Mouse (Mus musculus) MEL (cell line): Measurements from ENCODE around the gene Hepacam2. TPM values are rescaled to one million over a fixed set of nuclear protein-coding genes. Genes with fewer than 3 reads are reported as not detected.

Experiments used
- DNase-seq: peaks from one replicate; pipeline ENCODE4 v3.0.0; 2011; ENCODE audit warnings: low read depth, low spot score
- H3K27ac ChIP-seq: 2 replicates; pipeline ENCODE4 v1.5.1; 2012; ENCODE audit warnings: low read depth, mild to moderate bottlenecking, control low read depth, low read length, moderate library complexity; ENCODE audit not compliant: control insufficient read depth
- H3K27me3 ChIP-seq, 2 experiments: fragments of 150-350 bp in 1 of 2; sonication (generic) in 1 of 2; 2 replicates each; pipeline ENCODE4 v1.6.1; 2012; ENCODE audit warnings: low read length in 2 of 2, mild to moderate bottlenecking in 2 of 2, improper control_type of control experiment in 1 of 2, moderate library complexity in 1 of 2; ENCODE audit not compliant: insufficient read depth in 2 of 2, control insufficient read depth in 1 of 2
- H3K36me3 ChIP-seq, 2 experiments: 2 replicates each; pipeline ENCODE4 v1.6.1; 2012 to 2014; ENCODE audit warnings: low read length in 2 of 2, improper control_type of control experiment in 1 of 2, inconsistent platforms in 1 of 2, mild to moderate bottlenecking in 1 of 2; ENCODE audit not compliant: insufficient read depth in 2 of 2, control insufficient read depth in 1 of 2
- H3K4me1 ChIP-seq, 2 experiments: fragments of 150-350 bp in 1 of 2; sonication (generic) in 1 of 2; 2 replicates each; pipeline ENCODE4 v1.6.1; 2012; ENCODE audit warnings: low read length in 2 of 2, improper control_type of control experiment in 1 of 2, mild to moderate bottlenecking in 1 of 2; ENCODE audit not compliant: insufficient read depth in 2 of 2, control insufficient read depth in 1 of 2
- H3K4me3 ChIP-seq, 2 experiments: fragments of 150-350 bp in 1 of 2; sonication (generic) in 1 of 2; 2 replicates each; pipeline ENCODE4 v1.5.1; 2012; ENCODE audit warnings: low read depth in 2 of 2, low read length in 2 of 2, mild to moderate bottlenecking in 2 of 2, moderate library complexity in 2 of 2, control low read depth in 1 of 2, improper control_type of control experiment in 1 of 2; ENCODE audit not compliant: control insufficient read depth in 1 of 2, insufficient read depth in 1 of 2
- H3K79me2 ChIP-seq: 2 replicates; pipeline ENCODE4 v1.6.1; 2012; ENCODE audit warnings: mild to moderate bottlenecking, low read length, moderate library complexity; ENCODE audit not compliant: control insufficient read depth, poor library complexity, insufficient read depth
- H3K9ac ChIP-seq: 2 replicates; pipeline ENCODE4 v1.6.1; 2012; ENCODE audit warnings: low read depth, mild to moderate bottlenecking, control low read depth, low read length, moderate library complexity; ENCODE audit not compliant: control insufficient read depth, poor library complexity, severe bottlenecking
- H3K9me3 ChIP-seq: fragments of 150-350 bp; sonication (generic); replicated peaks from 2 replicates; pipeline ENCODE4 v1.6.1; 2012; ENCODE audit warnings: mild to moderate bottlenecking, low read length, improper control_type of control experiment, moderate library complexity; ENCODE audit not compliant: insufficient read depth
- BHLHE40 ChIP-seq: IDR thresholded peaks from 2 replicates; pipeline ENCODE4 v1.6.1; 2012; ENCODE audit warnings: low read depth, mild to moderate bottlenecking, inconsistent platforms, low read length, improper control_type of control experiment, borderline replicate concordance
- CHD1 ChIP-seq: IDR thresholded peaks from 2 replicates; pipeline ENCODE4 v1.6.1; 2012; ENCODE audit warnings: low read depth, mild to moderate bottlenecking, inconsistent platforms, low read length, improper control_type of control experiment
- CHD2 ChIP-seq: IDR thresholded peaks from 2 replicates; pipeline ENCODE4 v1.6.1; 2011; ENCODE audit warnings: low read length, improper control_type of control experiment
- ELF1 ChIP-seq: IDR thresholded peaks from 2 replicates; pipeline ENCODE4 v1.6.1; 2014; ENCODE audit warnings: low read depth, mild to moderate bottlenecking, inconsistent platforms, low read length, improper control_type of control experiment, moderate library complexity
- EP300 ChIP-seq, 2 experiments: IDR thresholded peaks; 2 replicates each; pipeline ENCODE4 v1.6.1; 2011; ENCODE audit warnings: improper control_type of control experiment in 2 of 2, low read length in 2 of 2, low read depth in 1 of 2, mild to moderate bottlenecking in 1 of 2
- ETS1 ChIP-seq: IDR thresholded peaks from 2 replicates; pipeline ENCODE4 v1.6.1; 2012; ENCODE audit warnings: low read depth, mild to moderate bottlenecking, inconsistent platforms, low read length, improper control_type of control experiment, moderate library complexity
- GATA1 ChIP-seq: IDR thresholded peaks from 2 replicates; pipeline ENCODE4 v1.6.1; 2011; ENCODE audit warnings: low read depth, low read length, improper control_type of control experiment
- HCFC1 ChIP-seq: IDR thresholded peaks from 2 replicates; pipeline ENCODE4 v1.6.1; 2012; ENCODE audit warnings: low read depth, mild to moderate bottlenecking, inconsistent platforms, low read length, improper control_type of control experiment, moderate library complexity
- MAX ChIP-seq: IDR thresholded peaks from 2 replicates; pipeline ENCODE4 v1.6.1; 2011; ENCODE audit warnings: low read length, improper control_type of control experiment
- MAZ ChIP-seq: IDR thresholded peaks from 2 replicates; pipeline ENCODE4 v1.6.1; 2012; ENCODE audit warnings: low read depth, mild to moderate bottlenecking, inconsistent platforms, low read length, improper control_type of control experiment
- MEF2A ChIP-seq: IDR thresholded peaks from 2 replicates; pipeline ENCODE4 v1.6.1; 2014; ENCODE audit warnings: low read depth, mild to moderate bottlenecking, inconsistent platforms, low read length, improper control_type of control experiment; ENCODE audit not compliant: poor library complexity, insufficient replicate concordance, severe bottlenecking; ENCODE audit errors: extremely low read depth
- MYB ChIP-seq: IDR thresholded peaks from 2 replicates; pipeline ENCODE4 v1.6.1; 2011; ENCODE audit warnings: mild to moderate bottlenecking, low read depth, low read length, improper control_type of control experiment
- NELFE ChIP-seq: IDR thresholded peaks from 2 replicates; pipeline ENCODE4 v1.6.1; 2011; ENCODE audit warnings: low read depth, low read length, improper control_type of control experiment
- NRF1 ChIP-seq: IDR thresholded peaks from 2 replicates; pipeline ENCODE4 v1.6.1; 2014; ENCODE audit warnings: low read depth, mild to moderate bottlenecking, inconsistent platforms, low read length, improper control_type of control experiment, moderate library complexity; ENCODE audit not compliant: poor library complexity, insufficient read depth, severe bottlenecking
- POLR2A ChIP-seq, 2 experiments: IDR thresholded peaks; 2 replicates each; pipeline ENCODE4 v1.6.1; 2011 to 2012; ENCODE audit warnings: low read length in 2 of 2, mild to moderate bottlenecking in 2 of 2, control low read depth in 1 of 2, improper control_type of control experiment in 1 of 2, low read depth in 1 of 2, moderate library complexity in 1 of 2; ENCODE audit not compliant: control insufficient read depth in 1 of 2, insufficient read depth in 1 of 2, poor library complexity in 1 of 2
- POLR2AphosphoS5 ChIP-seq: IDR thresholded peaks from 2 replicates; pipeline ENCODE4 v1.6.1; 2012; ENCODE audit warnings: low read depth, borderline replicate concordance, mild to moderate bottlenecking, inconsistent platforms, low read length, moderate library complexity, mixed read lengths
- RAD21 ChIP-seq: IDR thresholded peaks from 2 replicates; pipeline ENCODE4 v1.6.1; 2011; ENCODE audit warnings: mild to moderate bottlenecking, low read depth, low read length, improper control_type of control experiment
- SIN3A ChIP-seq: IDR thresholded peaks from 2 replicates; pipeline ENCODE4 v1.6.1; 2012; ENCODE audit warnings: low read length, improper control_type of control experiment, inconsistent platforms
- TBP ChIP-seq: IDR thresholded peaks from 2 replicates; pipeline ENCODE4 v1.8.0; 2011; ENCODE audit warnings: low read depth, low read length, improper control_type of control experiment
- USF2 ChIP-seq, 2 experiments: IDR thresholded peaks; 2 replicates each; pipeline ENCODE4 v1.6.1; 2011 to 2012; ENCODE audit warnings: improper control_type of control experiment in 2 of 2, low read length in 2 of 2, borderline replicate concordance in 1 of 2, inconsistent platforms in 1 of 2, low read depth in 1 of 2, mild to moderate bottlenecking in 1 of 2; ENCODE audit not compliant: insufficient read depth in 1 of 2
- ZC3H11A ChIP-seq: IDR thresholded peaks from 2 replicates; pipeline ENCODE4 v1.6.1; 2012; ENCODE audit warnings: low read depth, mild to moderate bottlenecking, inconsistent platforms, low read length, improper control_type of control experiment
- polyA plus RNA-seq, 2 experiments: library from polyadenylated mRNA; stranded (reverse) in 1 of 2; unstranded in 1 of 2; fragments of >175 nt in 1 of 2; fragments of >200 nt in 1 of 2; gene quantifications; 2 replicates each; pipeline versions ENCODE4 v1.2.1 to v1.2.4; 2012; ENCODE audit warnings: low replicate concordance in 2 of 2, low read depth in 1 of 2; ENCODE audit not compliant: insufficient read length in 2 of 2, insufficient read depth in 1 of 2, missing spikeins in 1 of 2
- total RNA-seq: library from RNA; depleted of rRNA; stranded (reverse); fragments of 300-350 nt; gene quantifications from 2 replicates; pipeline ENCODE4 v1.2.3, GENCODE M21; 2012

Gene Hepacam2
- total and polyA plus RNA-seq, 3 experiments, result 0.11 TPM; not detected in 2

DNA sequence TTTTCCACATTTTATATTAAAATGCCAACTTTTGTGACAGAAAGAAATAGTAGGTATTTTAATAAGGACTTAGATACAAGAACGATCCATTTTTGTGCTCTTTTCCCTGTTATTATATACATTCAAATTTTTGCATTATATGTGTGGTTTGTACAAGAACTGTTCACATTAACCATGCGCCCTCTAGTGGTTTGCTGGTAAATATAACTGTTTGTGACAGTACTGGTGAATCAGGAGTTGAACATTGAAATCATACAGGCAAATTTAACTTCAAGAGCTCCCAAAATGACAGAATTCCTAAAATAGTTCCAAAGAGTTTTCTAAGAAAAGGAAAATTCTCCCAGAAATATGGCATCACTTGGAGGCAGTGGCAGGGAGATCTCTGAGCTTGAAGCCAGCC is 1.9 kb downstream of the Hepacam2 start (continued):
- TF ChIP-seq POLR2AphosphoS5, result no peak
- TF ChIP-seq MAX, result no peak
- TF ChIP-seq MYB, result no peak
- no peak for TF ChIP-seq ETS1

DNA sequence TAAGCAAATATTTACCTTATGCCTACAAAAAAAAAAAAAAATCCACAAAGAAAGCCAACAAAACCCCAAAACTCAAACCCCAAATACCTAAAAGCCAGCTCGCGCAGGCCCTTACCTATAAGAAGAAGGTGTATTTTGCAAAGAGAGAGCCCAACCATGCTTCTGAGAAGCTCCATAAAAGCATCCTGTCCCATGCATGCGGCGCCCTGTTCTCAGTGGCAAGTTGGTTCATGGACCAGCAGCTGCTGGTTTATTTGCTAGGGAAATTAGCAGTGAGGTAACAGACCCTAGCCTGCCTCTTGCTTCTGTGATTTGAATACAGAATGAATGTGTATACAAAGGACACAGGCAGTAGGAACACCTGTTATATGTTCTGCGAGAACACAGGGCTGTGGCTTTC is 3.8 kb downstream of the Hepacam2 start:
- DNase-seq, result no peak
- Histone ChIP-seq H3K9me3 (no peaks in the 10 kb centered on the region), H3K4me1 (no peaks in the 10 kb centered on the region; a peak in 1 of 4 replicates), H3K27me3 (no peaks in the 10 kb centered on the region; a peak in 1 of 4 replicates), H3K36me3 (peaks cover 0 to 4% of the 10 kb centered on the region in 2 experiments; a peak in 2 of 4 replicates), H3K4me3 (no peak overlapping the region), H3K9ac (no peak overlapping the region), H3K79me2 (peaks cover 5% of the 10 kb centered on the region), H3K27ac (no peak overlapping the region)
- TF ChIP-seq GATA1, result no peak
- TF ChIP-seq TBP, result no peak
- no peak for TF ChIP-seq POLR2A (IDR thresholded peaks at IDR 0.05; ENCODE audit: control insufficient read depth in 1 of 2, insufficient read depth in 1 of 2, low read depth in 1 of 2, low read length in 2 of 2, poor library complexity in 1 of 2)
- no peak for TF ChIP-seq NRF1
- TF ChIP-seq NELFE, result no peak
- TF ChIP-seq USF2 (IDR thresholded peaks at IDR 0.05; ENCODE audit: borderline replicate concordance in 1 of 2, insufficient read depth in 1 of 2, low read depth in 1 of 2, low read length in 2 of 2), result no peak
- TF ChIP-seq HCFC1, result no peak
- no peak for TF ChIP-seq SIN3A
- TF ChIP-seq CHD1, result no peak
- TF ChIP-seq RAD21, result no peak
- no peak for TF ChIP-seq MAZ
- no peak for TF ChIP-seq ZC3H11A
- no peak for TF ChIP-seq EP300 (IDR thresholded peaks at IDR 0.05; ENCODE audit: low read depth in 1 of 2, low read length in 2 of 2)
- TF ChIP-seq POLR2AphosphoS5, result no peak
- TF ChIP-seq ELF1, result no peak
- TF ChIP-seq MEF2A, result no peak
- TF ChIP-seq BHLHE40, result no peak
- no peak for TF ChIP-seq CHD2
